Mouse (Mus musculus) G1E-ER4 (cell line): ENCODE measurements around the gene Esrrg. TPM values are rescaled to one million over a fixed set of nuclear protein-coding genes. Genes with fewer than 3 reads are reported as not detected.

Experiments
- GATA1 ChIP-seq: IDR thresholded peaks from one replicate; pipeline ENCODE4 v1.8.0; 2012; ENCODE audit warnings: low read length, inconsistent platforms
- polyA plus RNA-seq: library from polyadenylated mRNA; stranded (reverse); fragments of >175 nt; gene quantifications from 2 replicates; pipeline ENCODE4 v1.2.3, GENCODE M21; 2012

The Esrrg gene
- polyA plus RNA-seq, 1 experiment, result not detected

DNA sequence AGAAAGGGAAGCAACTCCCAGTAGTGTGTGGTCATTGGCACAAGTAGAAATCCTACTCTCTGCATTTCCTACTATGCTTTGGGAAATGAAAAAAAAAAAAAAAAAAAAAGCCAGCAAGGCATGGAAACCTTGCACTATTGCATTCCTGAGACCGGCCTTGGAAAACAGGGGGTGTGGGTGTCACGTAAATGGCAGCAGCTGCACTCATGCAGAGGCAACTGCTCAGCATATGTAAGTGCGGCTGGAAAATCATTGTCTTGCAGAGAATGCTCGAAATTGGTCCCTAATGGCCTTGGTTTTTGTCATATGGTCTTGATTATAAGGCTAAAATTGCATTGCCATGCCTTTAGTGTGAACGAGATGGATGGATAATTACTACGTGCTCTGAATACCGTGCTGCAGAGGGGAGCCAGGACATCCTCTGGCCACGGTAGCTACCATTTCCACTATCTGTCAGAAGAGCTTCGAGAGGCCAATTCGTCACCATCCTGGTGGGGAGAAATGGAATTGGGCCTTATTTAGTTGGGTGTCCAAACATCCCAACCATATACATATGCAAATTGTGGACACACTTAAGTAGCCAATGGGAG, 171.1 kb downstream of the Esrrg start:
- TF ChIP-seq GATA1, result no peak

DNA sequence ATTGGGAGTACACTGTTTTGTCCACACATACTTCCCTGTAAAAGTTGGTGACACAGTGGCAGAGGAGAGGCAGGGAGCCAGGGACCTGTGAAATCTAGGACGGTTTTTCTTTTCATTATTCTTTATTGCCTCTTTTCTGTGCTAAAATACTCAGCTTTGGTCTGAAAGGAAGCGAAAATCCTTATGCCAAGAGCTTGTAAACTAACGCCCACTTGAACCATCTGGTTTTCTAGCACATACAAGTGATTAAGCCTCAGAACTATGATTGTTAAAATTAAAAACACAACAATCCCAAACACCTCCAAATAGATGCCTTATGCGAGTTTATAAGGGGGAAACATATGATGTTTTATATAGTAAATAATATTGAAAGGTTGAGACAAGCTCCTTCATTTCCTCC, 176.6 kb downstream of the Esrrg start:
- no peak for TF ChIP-seq GATA1

DNA sequence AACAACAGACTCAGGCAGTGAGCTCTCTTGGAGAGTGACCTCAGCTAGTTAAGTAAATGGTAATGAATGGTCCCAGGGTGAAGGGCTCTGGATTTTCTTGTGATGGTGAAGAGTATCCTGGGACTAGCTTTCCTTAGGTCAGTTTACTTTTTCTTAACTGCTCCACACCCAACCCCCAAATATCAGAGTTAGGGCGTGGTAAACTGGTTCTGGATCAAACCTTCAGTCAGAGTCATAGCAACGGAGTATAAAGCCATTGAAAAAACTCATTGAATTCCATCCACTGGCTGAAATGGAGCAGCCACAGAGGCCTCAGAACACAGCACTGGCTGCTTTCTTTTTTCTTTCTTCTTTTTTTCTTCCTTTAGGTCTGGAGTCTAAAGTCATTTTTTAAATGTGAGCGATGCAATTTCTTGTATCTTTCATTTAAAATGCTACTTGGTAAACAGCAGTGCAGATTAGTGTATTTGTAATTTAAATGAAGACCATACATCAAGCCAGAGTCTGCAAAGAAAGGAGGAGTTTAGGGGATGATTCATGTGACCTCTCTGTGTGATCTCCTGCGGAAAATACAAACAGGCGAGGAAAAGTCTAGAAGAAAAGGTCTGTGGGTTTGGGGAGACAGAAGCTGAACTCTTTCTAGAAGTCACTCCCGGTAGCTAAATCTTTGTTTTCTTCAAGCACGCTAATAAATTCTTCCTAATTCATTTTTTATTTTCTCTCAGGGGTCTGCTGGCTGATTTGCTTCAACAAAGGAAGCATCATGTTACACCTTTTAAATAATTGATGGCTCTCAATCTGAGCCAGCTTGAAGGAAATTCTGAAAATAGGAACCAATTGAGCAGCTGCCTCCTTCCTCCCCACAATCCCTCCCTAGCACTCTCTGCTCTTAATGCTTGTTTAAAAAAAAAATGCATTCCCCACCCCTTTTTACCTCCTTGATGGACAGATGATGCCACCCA, 178.7 kb downstream of the Esrrg start:
- no peak for TF ChIP-seq GATA1

DNA sequence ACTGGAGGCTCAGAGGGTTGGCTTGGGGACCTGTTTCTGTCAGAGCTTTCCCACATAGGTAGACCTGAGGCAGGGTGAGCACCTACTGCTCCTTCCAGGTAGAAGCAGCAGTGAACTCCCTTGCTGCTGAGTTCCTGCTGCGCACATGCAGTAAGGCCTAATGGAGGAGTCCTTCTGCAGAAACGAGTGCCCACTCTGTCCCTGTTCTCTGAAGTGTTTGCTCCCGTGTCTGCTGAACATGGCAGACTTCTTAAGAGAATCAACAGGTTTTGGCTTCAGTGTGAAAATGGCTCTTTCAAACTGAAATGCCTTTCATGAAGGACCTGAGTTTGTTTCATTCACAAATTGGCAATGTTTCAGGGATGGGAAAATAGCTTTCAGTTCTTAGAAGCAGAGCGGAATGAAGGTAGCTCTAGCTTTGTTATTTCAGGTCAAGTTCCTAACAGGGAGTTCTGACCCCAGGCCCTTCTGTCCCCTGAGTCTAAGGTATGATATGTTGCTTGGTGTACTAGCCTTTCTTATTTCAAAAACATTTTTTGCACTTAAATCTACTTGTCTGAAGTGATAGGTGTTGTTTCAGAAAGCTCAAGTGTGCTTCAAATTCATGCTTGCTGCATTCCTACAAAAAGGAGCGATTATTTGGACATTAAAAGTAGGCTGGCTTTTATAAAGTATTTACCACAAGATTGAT, 185.8 kb downstream of the Esrrg start:
- TF ChIP-seq GATA1, result no peak

DNA sequence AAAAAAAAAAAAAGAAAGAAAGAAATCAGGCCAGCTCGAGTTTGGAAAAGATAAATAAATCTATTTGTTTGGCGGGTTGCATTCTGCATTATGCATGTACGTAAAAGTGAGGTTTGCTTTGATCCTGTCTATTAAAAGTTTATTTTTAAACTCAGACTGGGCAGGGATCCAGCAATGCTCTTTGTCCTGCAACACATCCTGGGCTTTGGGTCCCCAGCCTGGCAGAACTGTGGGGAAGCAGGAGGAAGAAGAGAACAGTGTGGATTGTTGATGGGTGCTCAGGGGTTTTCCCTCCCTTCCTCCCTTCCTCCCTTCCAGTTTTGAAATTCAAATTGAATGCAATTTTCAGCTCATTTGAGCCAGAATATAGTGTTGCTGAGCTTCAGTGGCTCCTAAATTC, 187.0 kb downstream of the Esrrg start:
- TF ChIP-seq GATA1, result no peak

DNA sequence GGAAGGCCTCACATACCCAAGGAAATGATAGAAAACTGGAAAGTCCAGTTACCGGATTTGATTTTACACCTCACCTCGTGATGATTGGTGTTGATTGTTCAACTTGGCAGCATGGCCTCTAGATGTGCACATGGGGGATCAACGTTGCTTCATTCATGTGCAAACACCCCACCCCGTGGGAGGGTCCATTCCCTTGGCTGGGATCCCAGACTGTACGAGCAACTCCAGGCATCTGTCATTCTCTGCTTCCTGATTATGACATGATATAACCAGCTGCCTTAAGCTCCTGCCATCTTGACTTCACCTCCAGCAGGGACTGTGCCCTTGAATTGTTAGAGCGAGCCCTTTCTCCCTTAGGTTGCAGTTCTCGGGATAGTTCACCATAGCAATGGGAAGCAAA, 190.7 kb downstream of the Esrrg start:
- no peak for TF ChIP-seq GATA1

DNA sequence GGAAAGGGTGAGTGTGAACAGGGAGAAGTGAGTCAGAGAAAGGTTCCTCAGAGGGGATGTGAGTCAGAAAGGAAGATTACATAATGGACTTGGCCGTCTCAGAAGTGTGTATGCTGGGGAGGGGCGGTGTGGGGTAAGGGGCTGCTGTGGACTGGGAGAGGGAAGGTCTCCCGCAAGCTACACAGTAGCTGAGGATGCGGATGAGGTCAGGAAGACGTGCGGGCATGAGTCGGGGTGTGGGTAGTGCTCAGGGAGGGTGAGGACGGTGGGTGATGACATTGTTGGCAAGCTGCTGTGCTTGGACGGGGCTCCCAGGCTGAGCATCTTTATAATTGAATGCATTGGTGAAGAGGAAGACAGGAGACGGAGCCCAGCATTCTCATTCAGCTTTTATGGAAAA, 192.2 kb downstream of the Esrrg start:
- no peak for TF ChIP-seq GATA1

DNA sequence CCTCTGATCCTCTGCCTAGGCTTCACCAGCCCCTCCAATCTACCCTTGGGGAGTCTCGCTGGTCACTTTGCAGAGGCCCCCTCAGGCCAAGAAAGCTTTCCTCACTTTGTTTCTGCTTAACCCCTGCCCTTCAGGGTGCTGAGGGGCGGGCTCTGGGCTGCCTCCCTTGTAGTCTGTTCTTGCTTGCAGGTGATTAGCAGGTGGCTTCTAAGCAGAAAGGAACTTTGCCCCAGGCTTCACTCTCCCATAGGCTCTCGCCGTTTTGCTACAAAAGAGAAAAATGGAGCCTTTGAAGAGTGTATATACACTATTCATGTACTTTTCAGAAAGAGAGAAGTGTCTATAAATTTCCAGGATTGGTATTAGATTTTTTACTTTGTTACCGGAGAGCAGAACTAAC, 195.0 kb downstream of the Esrrg start:
- TF ChIP-seq GATA1, result no peak

DNA sequence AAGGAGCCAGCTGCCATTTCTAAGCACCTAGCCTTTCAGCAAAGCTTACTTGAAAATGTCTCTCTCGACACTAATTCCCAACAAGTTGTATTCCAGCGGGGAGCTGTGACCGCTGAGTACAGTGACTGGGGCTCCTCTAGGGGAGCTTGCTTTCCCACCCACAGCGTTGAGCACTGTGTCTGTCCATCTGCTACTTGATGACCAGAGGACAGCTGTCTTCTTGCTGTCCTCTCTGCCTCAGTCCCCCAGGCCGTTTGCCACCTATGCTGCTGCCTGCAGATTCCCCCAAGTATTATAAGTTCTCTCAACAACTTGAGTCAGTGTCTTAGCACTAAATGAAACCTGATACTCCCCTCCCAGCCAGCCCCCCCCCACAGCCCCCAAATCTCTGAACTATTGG, 195.4 kb downstream of the Esrrg start:
- no peak for TF ChIP-seq GATA1

DNA sequence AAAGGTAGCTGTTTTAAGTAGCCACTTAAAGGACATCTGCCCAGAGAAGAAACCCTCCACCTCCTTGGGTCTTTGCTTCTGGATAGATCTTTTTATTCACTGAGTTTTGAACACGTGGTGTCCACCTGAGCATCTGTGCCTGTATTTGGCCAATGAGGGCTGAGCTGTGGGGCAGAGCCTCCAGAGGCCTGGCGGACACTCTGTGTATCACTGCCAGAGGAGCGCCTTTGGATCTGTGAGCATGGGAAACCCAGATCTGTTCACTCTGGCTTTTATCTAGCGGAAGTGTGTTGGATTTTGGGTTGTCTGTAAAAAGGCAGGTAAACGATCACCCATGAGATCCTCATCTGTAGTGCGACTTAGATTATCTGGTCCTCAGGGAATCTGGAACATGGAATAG, 196.4 kb downstream of the Esrrg start:
- no peak for TF ChIP-seq GATA1

DNA sequence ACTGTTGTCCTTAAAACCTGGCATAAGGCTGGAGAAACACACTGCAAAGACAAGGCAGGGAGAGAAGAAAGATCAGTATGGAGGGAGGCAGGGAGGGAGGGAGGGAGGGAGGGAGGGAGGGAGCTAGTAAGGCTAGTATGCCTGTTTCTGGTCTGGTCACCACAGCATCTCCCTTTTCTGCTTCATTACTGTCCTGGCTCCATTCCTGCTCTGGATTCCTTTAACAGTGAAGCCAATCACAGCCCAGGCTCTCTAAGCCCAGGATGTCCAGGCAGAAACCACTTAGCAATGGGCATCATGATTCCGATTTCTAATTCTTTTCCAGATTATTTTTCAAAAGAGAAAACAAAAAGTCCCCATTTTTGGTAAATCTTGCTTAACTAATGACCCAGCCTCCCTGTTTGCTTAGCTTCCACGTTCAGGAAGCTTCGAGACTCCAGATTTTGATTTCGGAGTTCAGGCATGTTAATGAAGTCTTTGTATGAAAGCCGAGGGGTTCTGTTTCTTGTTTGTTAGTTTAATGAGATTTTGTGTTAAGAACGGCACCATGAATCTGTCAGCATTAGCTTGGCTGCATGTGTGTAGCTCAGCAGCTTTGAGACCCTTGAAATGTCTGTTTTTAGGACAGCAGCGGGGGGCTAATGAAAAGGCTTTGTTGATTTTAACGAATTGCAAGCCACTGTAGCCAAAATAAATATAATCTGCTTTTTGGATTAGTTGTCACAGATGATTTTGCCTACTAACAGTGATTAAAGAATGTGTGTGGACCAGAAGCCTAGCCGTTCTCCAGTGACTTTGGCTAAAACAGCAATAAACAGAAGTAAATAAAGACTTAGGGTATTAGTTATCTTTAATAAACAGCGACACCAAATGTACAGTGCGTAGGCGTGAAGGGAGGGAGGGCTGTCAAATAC, 199.1 kb downstream of the Esrrg start:
- TF ChIP-seq GATA1, result no peak

DNA sequence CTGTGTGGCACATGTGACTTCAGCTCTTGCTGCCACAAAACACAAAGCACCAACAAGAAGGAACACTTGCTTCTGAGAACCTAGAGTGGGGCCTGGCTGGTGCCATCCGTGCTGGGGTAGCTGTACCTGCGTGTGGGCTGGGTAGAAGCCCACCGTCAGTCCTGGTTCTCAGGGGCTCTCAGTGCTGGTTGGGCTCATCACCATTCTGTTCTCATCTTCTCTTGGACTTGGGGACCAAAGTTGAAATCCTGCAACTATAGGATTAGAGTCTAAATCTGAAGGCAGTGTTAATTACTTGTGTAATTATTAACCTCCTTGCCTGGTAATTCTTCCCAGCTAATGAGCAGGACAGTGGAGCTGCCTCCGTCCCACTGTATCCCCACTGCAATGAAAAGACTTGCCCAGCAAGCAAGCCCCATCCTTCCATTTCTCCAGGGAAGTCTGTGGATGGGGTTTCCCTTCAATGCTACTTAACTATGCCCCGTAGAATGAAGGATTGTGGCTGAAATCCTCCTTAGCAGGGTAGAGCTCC, 199.9 kb downstream of the Esrrg start:
- no peak for TF ChIP-seq GATA1

DNA sequence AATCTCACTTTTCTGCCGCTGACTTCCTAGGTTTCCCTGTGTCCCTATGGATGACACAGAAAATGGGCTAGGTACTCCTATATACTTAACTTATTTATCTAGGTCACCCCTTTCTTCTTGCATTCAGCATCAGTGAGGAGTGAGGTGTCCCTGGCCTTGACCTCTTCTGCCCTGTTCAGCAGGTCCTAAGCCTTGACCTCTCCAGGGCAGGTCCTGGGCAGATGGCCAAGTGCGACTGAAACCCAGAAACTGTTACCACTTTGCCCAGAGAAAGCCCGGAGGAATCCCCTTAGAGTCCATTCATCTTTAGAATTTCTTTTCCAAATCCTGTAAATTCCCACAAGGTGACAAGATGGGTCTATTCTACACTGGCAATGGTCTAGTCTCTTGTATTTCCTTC, 201.0 kb downstream of the Esrrg start:
- TF ChIP-seq GATA1, result no peak

DNA sequence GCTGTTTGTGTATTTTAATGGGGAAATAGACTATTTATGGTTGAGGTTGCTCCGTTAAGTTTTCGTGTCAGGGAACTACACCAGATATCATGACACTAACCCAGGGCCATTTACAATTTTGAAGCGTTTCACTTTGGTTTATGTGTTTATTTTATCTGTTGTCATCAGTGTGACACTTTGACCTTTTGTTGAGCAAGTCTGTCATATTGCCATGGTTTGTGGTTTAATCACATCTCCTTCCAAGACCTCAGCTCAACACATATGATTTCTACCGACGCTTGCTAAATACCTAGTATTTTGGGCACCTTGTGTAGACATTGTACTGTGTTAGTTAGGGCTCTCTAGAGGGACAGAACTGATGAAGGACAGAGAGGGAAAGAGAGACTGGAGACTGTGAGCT, 210.8 kb downstream of the Esrrg start:
- TF ChIP-seq GATA1, result no peak

DNA sequence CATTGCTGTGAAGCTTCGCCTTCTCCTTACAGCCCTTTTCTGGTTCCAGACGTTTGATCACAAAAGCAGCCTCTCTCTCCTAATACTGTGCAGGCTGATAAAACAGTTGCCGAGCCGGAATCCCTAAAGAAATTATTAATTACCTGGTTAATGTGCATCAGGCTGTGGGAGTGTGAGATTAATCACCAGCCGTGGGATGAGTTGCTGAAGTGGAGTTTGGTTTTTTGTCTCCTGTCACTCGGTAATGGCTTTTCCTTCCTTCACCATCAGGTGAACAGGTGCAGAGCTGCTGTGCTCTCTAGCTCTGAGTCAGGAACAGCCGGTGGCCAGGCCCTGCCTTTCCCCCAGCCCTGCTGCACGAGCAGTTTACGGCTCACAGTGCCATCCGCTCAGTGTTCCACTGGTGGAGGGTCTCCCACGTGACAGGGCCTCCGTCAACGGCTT, 212.8 kb downstream of the Esrrg start:
- TF ChIP-seq GATA1, result no peak

DNA sequence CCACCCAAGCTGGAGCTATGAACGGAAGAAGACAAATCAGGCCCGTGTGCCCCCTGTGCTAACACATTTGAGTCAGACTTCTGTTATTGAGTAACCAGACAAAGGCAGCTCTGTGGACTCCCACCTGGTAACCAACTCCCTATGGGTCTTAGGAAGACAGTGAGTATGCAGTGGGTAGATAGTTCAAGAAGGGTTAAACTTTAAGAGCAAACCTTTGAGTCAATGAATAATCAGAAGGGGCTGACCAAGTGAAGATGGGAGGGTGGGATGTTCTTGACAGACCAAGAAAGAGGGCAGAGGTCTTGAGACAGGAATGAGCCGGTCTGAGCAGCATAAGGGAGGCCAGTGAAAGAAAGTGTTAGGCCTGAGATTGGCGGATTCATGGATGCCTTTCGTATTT, 214.8 kb downstream of the Esrrg start:
- TF ChIP-seq GATA1, result no peak
